Mouse (Mus musculus) CD4-positive helper T cell, adult 2 months (primary cell): ENCODE results near the gene Anxa6.

Experiments
- DNase-seq: peaks from one replicate; pipeline ENCODE4 v3.0.0-alpha.2; 2012; ENCODE audit warnings: low read depth, missing footprints, low spot score

Anxa6 gene

GRCm38 (mm10) chr11:54998284-54998683 is 35.0 kb downstream of the Anxa6 start:
- DNase-seq: peak; percentile 83

GRCm38 (mm10) chr11:54996176-54996575 is 37.1 kb downstream of the Anxa6 start:
- DNase-seq: no peak

- DNase-seq: no peak
Measured at GRCm38 (mm10) chr11:54989920-54990319, 43.3 kb downstream of the Anxa6 start.

GRCm38 (mm10) chr11:54988754-54989349 is 44.4 kb downstream of the Anxa6 start:
- no peak for DNase-seq

- DNase-seq: peak; percentile 61
Measured at GRCm38 (mm10) chr11:54987974-54988373, 45.3 kb downstream of the Anxa6 start.

- no peak for DNase-seq
Measured at GRCm38 (mm10) chr11:54985086-54985485, 48.2 kb downstream of the Anxa6 start.

GRCm38 (mm10) chr11:54984581-54984980 is 48.7 kb downstream of the Anxa6 start:
- no peak for DNase-seq

GRCm38 (mm10) chr11:54984085-54984484 is 49.2 kb downstream of the Anxa6 start:
- DNase-seq: peak; percentile 76

- DNase-seq: no peak
Measured at GRCm38 (mm10) chr11:54982520-54982919, 50.7 kb downstream of the Anxa6 start.

GRCm38 (mm10) chr11:54981630-54982029 is 51.6 kb downstream of the Anxa6 start:
- DNase-seq: no peak

GRCm38 (mm10) chr11:54977385-54977937 is 55.8 kb downstream of the Anxa6 start:
- no peak for DNase-seq

- no peak for DNase-seq
Measured at GRCm38 (mm10) chr11:54976351-54976750, 56.9 kb downstream of the Anxa6 start.

GRCm38 (mm10) chr11:54975756-54976155 is 57.5 kb downstream of the Anxa6 start:
- DNase-seq: no peak

- no peak for DNase-seq
Measured at GRCm38 (mm10) chr11:54975340-54975739, 57.9 kb downstream of the Anxa6 start.

GRCm38 (mm10) chr11:54974639-54975038 is 58.6 kb downstream of the Anxa6 start:
- no peak for DNase-seq

GRCm38 (mm10) chr11:54973481-54974212 is 59.6 kb downstream of the Anxa6 start:
- peak; percentile 84 for DNase-seq

- peak; percentile 58 for DNase-seq
Measured at GRCm38 (mm10) chr11:54972789-54973188, 60.5 kb downstream of the Anxa6 start.

- peak; percentile 85 for DNase-seq
Measured at GRCm38 (mm10) chr11:54972049-54972723, 61.1 kb downstream of the Anxa6 start.

- no peak for DNase-seq
Measured at GRCm38 (mm10) chr11:54971365-54972048, 61.7 kb downstream of the Anxa6 start.

- DNase-seq: no peak
Measured at GRCm38 (mm10) chr11:54965234-54965633, 68.0 kb downstream of the Anxa6 start.

- DNase-seq: peak; percentile 85
Measured at GRCm38 (mm10) chr11:54962810-54963209, 70.4 kb downstream of the Anxa6 start, which contains the start of gene Tnip1. Tnip1 (minus strand) TSS chr11:54962917.

GRCm38 (mm10) chr11:54961921-54962320 is 71.3 kb downstream of the Anxa6 start:
- DNase-seq: no peak
